Mouse (Mus musculus): ENCODE results near the gene Pcdh15.

Pcdh15 gene

GRCm38 (mm10) chr10:73333426-73333825, 234.3 kb downstream of the Pcdh15 start:
- no peak for DNase-seq (ENCODE audit: extremely low read depth, insufficient read length, low spot score)

- no peak for DNase-seq (ENCODE audit: extremely low read depth, insufficient read length, low spot score)
Observed at GRCm38 (mm10) chr10:73379001-73379400, 279.9 kb downstream of the Pcdh15 start.

- DNase-seq (ENCODE audit: extremely low read depth, insufficient read length, low spot score), result no peak
Observed at GRCm38 (mm10) chr10:73384003-73384402, 284.9 kb downstream of the Pcdh15 start.

- no peak for DNase-seq (ENCODE audit: extremely low read depth, insufficient read length, low spot score)
Observed at GRCm38 (mm10) chr10:73400426-73400825, 301.3 kb downstream of the Pcdh15 start.

- DNase-seq (ENCODE audit: extremely low read depth, insufficient read length, low spot score), result no peak
Observed at GRCm38 (mm10) chr10:73425408-73425807, 326.3 kb downstream of the Pcdh15 start.

GRCm38 (mm10) chr10:73431345-73431744, 332.2 kb downstream of the Pcdh15 start:
- no peak for DNase-seq (ENCODE audit: extremely low read depth, insufficient read length, low spot score)

GRCm38 (mm10) chr10:73484082-73484481, 384.9 kb downstream of the Pcdh15 start:
- no peak for DNase-seq (ENCODE audit: extremely low read depth, insufficient read length, low spot score)

- DNase-seq (ENCODE audit: extremely low read depth, insufficient read length, low spot score), result no peak
Observed at GRCm38 (mm10) chr10:73491654-73492053, 392.5 kb downstream of the Pcdh15 start.

GRCm38 (mm10) chr10:73514846-73515245, 415.7 kb downstream of the Pcdh15 start:
- no peak for DNase-seq (ENCODE audit: extremely low read depth, insufficient read length, low spot score)

- no peak for DNase-seq (ENCODE audit: extremely low read depth, insufficient read length, low spot score)
Observed at GRCm38 (mm10) chr10:73515742-73516141, 416.6 kb downstream of the Pcdh15 start.

- no peak for DNase-seq (ENCODE audit: extremely low read depth, insufficient read length, low spot score)
Observed at GRCm38 (mm10) chr10:73519438-73519837, 420.3 kb downstream of the Pcdh15 start.

GRCm38 (mm10) chr10:73552831-73553230, 453.7 kb downstream of the Pcdh15 start:
- DNase-seq (ENCODE audit: extremely low read depth, insufficient read length, low spot score), result no peak

GRCm38 (mm10) chr10:73564216-73564615, 465.1 kb downstream of the Pcdh15 start:
- DNase-seq (ENCODE audit: extremely low read depth, insufficient read length, low spot score), result no peak

GRCm38 (mm10) chr10:73574711-73575297, 475.7 kb downstream of the Pcdh15 start:
- DNase-seq (ENCODE audit: extremely low read depth, insufficient read length, low spot score), result no peak

- no peak for DNase-seq (ENCODE audit: extremely low read depth, insufficient read length, low spot score)
Observed at GRCm38 (mm10) chr10:73667501-73667900, 568.4 kb downstream of the Pcdh15 start.

GRCm38 (mm10) chr10:73700519-73701286, 601.6 kb downstream of the Pcdh15 start:
- no peak for DNase-seq (ENCODE audit: extremely low read depth, insufficient read length, low spot score)

GRCm38 (mm10) chr10:73725566-73726240, 626.6 kb downstream of the Pcdh15 start:
- no peak for DNase-seq (ENCODE audit: extremely low read depth, insufficient read length, low spot score)

GRCm38 (mm10) chr10:73733246-73733645, 634.1 kb downstream of the Pcdh15 start:
- DNase-seq (ENCODE audit: extremely low read depth, insufficient read length, low spot score), result no peak

GRCm38 (mm10) chr10:73749021-73749420, 649.9 kb downstream of the Pcdh15 start:
- DNase-seq (ENCODE audit: extremely low read depth, insufficient read length, low spot score), result no peak

GRCm38 (mm10) chr10:73753876-73754275, 654.7 kb downstream of the Pcdh15 start:
- no peak for DNase-seq (ENCODE audit: extremely low read depth, insufficient read length, low spot score)

GRCm38 (mm10) chr10:73782945-73783344, 683.8 kb downstream of the Pcdh15 start:
- no peak for DNase-seq (ENCODE audit: extremely low read depth, insufficient read length, low spot score)

- DNase-seq (ENCODE audit: extremely low read depth, insufficient read length, low spot score), result no peak
Observed at GRCm38 (mm10) chr10:73788163-73788562, 689.0 kb downstream of the Pcdh15 start.
